Mouse (Mus musculus) heart, adult 2 months (tissue): Measurements from ENCODE around the gene Btbd9. TPM values are rescaled to one million over a fixed set of nuclear protein-coding genes. Genes with fewer than 3 reads are reported as not detected.
A peak's percentile ranks its signal among the peaks of the same experiment; 100 is the strongest.

Source experiments
- DNase-seq, 2 experiments: peaks; one replicate each; pipeline ENCODE4 v3.0.0; 2021
- H3K27ac ChIP-seq: fragments of 200-600 bp; 2 replicates; pipeline ENCODE4 v1.8.1; 2022
- H3K27me3 ChIP-seq: fragments of 200-500 bp; 2 replicates; pipeline ENCODE4 v1.6.1; 2012; ENCODE audit warnings: mild to moderate bottlenecking, low read length, inconsistent platforms, mixed read lengths; ENCODE audit not compliant: control insufficient read depth, insufficient read depth
- H3K36me3 ChIP-seq: fragments of 200-500 bp; 2 replicates; pipeline ENCODE4 v1.6.1; 2012; ENCODE audit warnings: low read length, inconsistent platforms; ENCODE audit not compliant: control insufficient read depth, insufficient read depth
- H3K4me1 ChIP-seq: fragments of 200-500 bp; 2 replicates; pipeline ENCODE4 v1.6.1; 2011; ENCODE audit warnings: low read length; ENCODE audit not compliant: control insufficient read depth, insufficient read depth
- H3K4me3 ChIP-seq: fragments of 200-600 bp; 2 replicates; pipeline ENCODE4 v1.8.1; 2022
- H3K79me2 ChIP-seq: fragments of 200-500 bp; replicated peaks from 2 replicates; pipeline ENCODE4 v1.6.1; 2012; ENCODE audit warnings: mild to moderate bottlenecking, inconsistent platforms, low read length, moderate library complexity, mixed read lengths; ENCODE audit not compliant: control insufficient read depth, insufficient read depth
- H3K9ac ChIP-seq: fragments of 200-500 bp; 2 replicates; pipeline ENCODE4 v1.6.1; 2012; ENCODE audit warnings: low read depth, mild to moderate bottlenecking, control low read depth, inconsistent platforms, low read length, mixed read lengths
- CTCF ChIP-seq: fragments of 200-600 bp; IDR thresholded peaks from 2 replicates; pipeline ENCODE4 v1.8.1; 2022; ENCODE audit warnings: antibody characterized with exemption, mild to moderate bottlenecking, moderate library complexity
- EP300 ChIP-seq: fragments of 200-500 bp; IDR thresholded peaks from 2 replicates; pipeline ENCODE4 v1.6.1; 2011; ENCODE audit warnings: low read depth, low read length, control low read depth; ENCODE audit not compliant: insufficient read depth
- POLR2A ChIP-seq: fragments of 200-500 bp; IDR thresholded peaks from 2 replicates; pipeline ENCODE4 v1.6.1; 2011; ENCODE audit warnings: mild to moderate bottlenecking, low read depth, low read length, control low read depth; ENCODE audit not compliant: insufficient read depth
- WGBS: fragments of 180-500 bp; shearing (Covaris S2); methylation state at CpG from one replicate; pipeline ENCODE4 v1.1.7; 2018; 5-methylcytosine and 5-hydroxymethylcytosine counted together
- intact Hi-C: fragments of 180-260 bp; cut with DNase I; formaldehyde crosslinking; loops from one replicate; pipeline ENCODE4 v1.15.1; 2025
- polyA plus RNA-seq: library from polyadenylated mRNA; depleted of rRNA; stranded (reverse); fragments of >200 nt; gene quantifications from 2 replicates; pipeline ENCODE4 v1.2.3, GENCODE M21; 2012
- total RNA-seq, 2 experiments: library from RNA; stranded (reverse); gene quantifications; 2 replicates each; pipeline ENCODE4 v1.2.3; 2021

The Btbd9 gene
- total and polyA plus RNA-seq, 3 experiments = 8.1 to 22.0 (median 20.9) TPM

GRCm38 (mm10) chr17:30581201-30581600 is 4.9 kb upstream of the Btbd9 start:
- WGBS = 84% methylated on average over 6 of the region's 6 CpGs
- intact Hi-C loops = no loop called here
- no peak overlapping the region for H3K27ac ChIP-seq
- no peak overlapping the region for H3K4me3 ChIP-seq
- H3K27me3 ChIP-seq = no peaks in the 10 kb centered on the region
- no peaks in the 10 kb centered on the region for H3K36me3 ChIP-seq
- H3K9ac ChIP-seq = no peak overlapping the region
- TF ChIP-seq EP300 (no peak), POLR2A (no peak), CTCF (no peak)
- H3K4me1 ChIP-seq = peaks cover 3% of the 10 kb centered on the region
- no peak for DNase-seq
- H3K79me2 ChIP-seq = no peaks in the 10 kb centered on the region

GRCm38 (mm10) chr17:30580781-30581180 is 4.5 kb upstream of the Btbd9 start:
- peaks cover 3% of the 10 kb centered on the region for H3K4me1 ChIP-seq
- no peak overlapping the region for H3K27ac ChIP-seq
- no peak for DNase-seq
- H3K36me3 ChIP-seq = no peaks in the 10 kb centered on the region
- 71% methylated on average over 1 of the region's 1 CpGs for WGBS
- TF ChIP-seq EP300 = no peak
- TF ChIP-seq POLR2A = no peak
- no peak for TF ChIP-seq CTCF
- H3K27me3 ChIP-seq = no peaks in the 10 kb centered on the region
- H3K79me2 ChIP-seq = no peaks in the 10 kb centered on the region
- no peak overlapping the region for H3K9ac ChIP-seq
- intact Hi-C loops = no loop called here
- no peak overlapping the region for H3K4me3 ChIP-seq

- intact Hi-C loops = loop anchor here (2.0 kb wide), 1 partner anchor 36 kb away; no protein-coding TSS in a partner anchor
- Histone ChIP-seq H3K4me3 (peak overlapping the region; percentile 89), H3K4me1 (peaks cover 9% of the 10 kb centered on the region), H3K9ac (peak overlapping the region; percentile 85), H3K79me2 (0 out of 2 replicates have a peak, but pooled peaks cover under 1% of the 10 kb centered on the region), H3K36me3 (no peaks in the 10 kb centered on the region), H3K27me3 (no peaks in the 10 kb centered on the region), H3K27ac (peak overlapping the region; percentile 97; the same call in 1 of the 2 replicates)
- 45% methylated on average over 12 of the region's 12 CpGs for WGBS
- no peak for DNase-seq
- TF ChIP-seq POLR2A (no peak), EP300 (no peak), CTCF (no peak)
Observed at GRCm38 (mm10) chr17:30576946-30577345, 658 bp upstream of the Btbd9 start.

GRCm38 (mm10) chr17:30575121-30575904 is 975 bp downstream of the Btbd9 start:
- Histone ChIP-seq H3K79me2 (0 out of 2 replicates have a peak, but pooled peaks cover 5% of the 10 kb centered on the region), H3K4me1 (peaks cover 9% of the 10 kb centered on the region), H3K27ac (peak overlapping the region; percentile 97), H3K27me3 (no peaks in the 10 kb centered on the region), H3K9ac (peak overlapping the region; percentile 85), H3K4me3 (peak overlapping the region; percentile 89), H3K36me3 (no peaks in the 10 kb centered on the region)
- no peak for DNase-seq
- intact Hi-C loops = no loop called here
- whole genome bisulfite sequencing = 1% methylated on average over 35 of the region's 35 CpGs
- no peak for TF ChIP-seq EP300

GRCm38 (mm10) chr17:30574783-30575075 is 1.6 kb downstream of the Btbd9 start:
- 45% methylated on average over 8 of the region's 8 CpGs for WGBS
- Histone ChIP-seq H3K79me2 (0 out of 2 replicates have a peak, but pooled peaks cover 5% of the 10 kb centered on the region), H3K4me1 (peaks cover 10% of the 10 kb centered on the region), H3K27ac (peak overlapping the region; percentile 97; the same call in 1 of the 2 replicates), H3K4me3 (no peak overlapping the region; the same call in 1 of the 2 replicates), H3K36me3 (no peaks in the 10 kb centered on the region), H3K27me3 (no peaks in the 10 kb centered on the region), H3K9ac (no peak overlapping the region)
- no peak for DNase-seq
- TF ChIP-seq CTCF = no peak
- TF ChIP-seq POLR2A = no peak
- TF ChIP-seq EP300 = no peak
- intact Hi-C loops = no loop called here
